Mouse (Mus musculus) frontal cortex, adult (tissue): ENCODE results near the gene Nbl1.
A peak's percentile ranks its signal among the peaks of the same experiment; 100 is the strongest.

Experiments
- ATAC-seq: cut with Nextera tagmentation; 2 replicates; pipeline ENCODE4 v1.9.2; 2017; ENCODE audit warnings: mild to moderate bottlenecking, moderate library complexity, mixed read lengths; ENCODE audit not compliant: low TSS enrichment

Gene Nbl1

DNA sequence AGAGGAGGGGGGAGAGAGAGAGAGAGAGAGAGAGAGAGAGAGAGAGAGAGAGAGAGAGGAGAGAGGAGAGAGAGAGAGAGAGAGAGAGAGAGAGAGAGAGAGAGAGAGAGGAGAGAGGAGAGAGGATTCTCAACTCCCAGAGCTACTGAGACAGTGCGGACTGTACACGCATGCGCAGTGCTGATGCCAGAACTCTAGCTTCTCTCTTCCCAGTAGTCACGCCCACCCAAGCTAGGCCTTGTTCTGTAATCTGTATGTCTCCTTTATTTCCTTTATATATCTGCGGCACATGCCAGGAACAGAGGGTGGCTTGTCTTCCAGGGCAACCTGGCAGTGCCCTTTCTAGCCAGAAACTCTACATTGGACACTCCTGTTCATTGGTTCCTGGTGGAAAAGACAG is 28.0 kb downstream of the Nbl1 start:
- no peak for ATAC-seq

- no peak for ATAC-seq
These were observed 33.2 kb downstream of the Nbl1 start for GRCm38 (mm10) chr4:139059569-139059968.

GRCm38 (mm10) chr4:139058029-139058428 is 34.8 kb downstream of the Nbl1 start:
- no peak for ATAC-seq

- no peak for ATAC-seq
These were observed 35.5 kb downstream of the Nbl1 start for GRCm38 (mm10) chr4:139057291-139057690.

- ATAC-seq, result no peak
These were observed 37.0 kb downstream of the Nbl1 start for GRCm38 (mm10) chr4:139055744-139056143.

DNA sequence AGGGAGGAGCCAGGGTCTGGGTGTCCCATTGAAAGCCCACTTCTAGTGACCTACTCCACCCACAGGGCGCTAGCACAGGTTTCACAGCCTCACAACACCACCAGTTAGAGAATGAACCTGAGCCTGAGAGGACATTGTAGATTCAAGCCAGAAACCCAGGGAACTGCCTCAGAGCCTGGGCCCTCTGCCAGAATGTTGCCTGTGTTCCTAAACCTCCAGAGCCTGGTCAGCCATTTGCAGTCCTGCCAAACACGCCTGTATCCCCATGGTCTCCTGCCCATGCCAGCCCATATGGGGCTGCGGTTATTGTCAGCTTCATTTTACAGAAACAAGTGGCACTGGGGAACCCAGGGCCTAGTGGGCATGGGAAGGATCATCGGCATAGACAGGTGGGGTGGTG is 37.5 kb downstream of the Nbl1 start:
- ATAC-seq, result no peak

GRCm38 (mm10) chr4:139054300-139054923 is 38.4 kb downstream of the Nbl1 start:
- peak; percentile 35; the same call in 1 of the 2 replicates for ATAC-seq

DNA sequence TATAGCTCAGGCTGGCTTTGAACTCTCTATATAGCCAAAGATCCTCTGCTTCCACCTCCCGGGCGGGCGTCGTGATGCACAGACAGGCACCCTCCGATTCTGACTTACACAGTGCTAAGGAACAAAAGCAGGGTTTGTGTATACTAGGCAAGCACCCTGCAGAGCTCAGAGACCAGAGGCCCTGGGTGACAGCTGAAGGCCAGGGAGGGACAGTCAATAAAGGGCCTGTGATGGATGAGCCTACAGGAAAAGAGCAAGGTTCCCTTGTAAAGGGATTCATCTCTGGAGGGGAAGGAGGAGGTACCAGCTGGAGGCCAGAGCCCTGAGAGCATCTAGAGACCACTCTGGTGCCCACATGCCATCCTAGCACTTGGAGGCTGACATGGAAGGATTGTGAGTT is 39.4 kb downstream of the Nbl1 start:
- ATAC-seq, result no peak

GRCm38 (mm10) chr4:139052796-139053195 is 40.0 kb downstream of the Nbl1 start:
- no peak for ATAC-seq

DNA sequence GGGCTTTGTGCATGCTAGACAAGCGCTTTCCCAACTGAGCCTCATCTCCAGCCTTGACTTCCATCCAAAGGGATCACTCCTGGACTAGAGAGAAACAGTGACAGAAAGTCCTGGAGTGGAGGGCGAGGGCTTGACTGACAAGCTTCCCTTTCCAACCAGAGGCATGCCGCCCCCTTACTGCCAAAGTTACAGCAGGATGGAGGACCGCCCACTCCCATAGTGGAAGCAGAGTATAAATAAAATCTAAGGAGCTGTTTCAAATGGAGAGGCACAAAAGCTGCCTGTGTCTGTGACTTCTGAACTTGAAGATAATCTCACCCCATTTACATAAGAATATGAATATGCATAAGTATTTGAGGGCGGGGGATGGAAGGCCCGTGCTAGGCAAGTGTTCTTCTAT is 44.3 kb downstream of the Nbl1 start:
- peak; percentile 45; the same call in 1 of the 2 replicates for ATAC-seq

DNA sequence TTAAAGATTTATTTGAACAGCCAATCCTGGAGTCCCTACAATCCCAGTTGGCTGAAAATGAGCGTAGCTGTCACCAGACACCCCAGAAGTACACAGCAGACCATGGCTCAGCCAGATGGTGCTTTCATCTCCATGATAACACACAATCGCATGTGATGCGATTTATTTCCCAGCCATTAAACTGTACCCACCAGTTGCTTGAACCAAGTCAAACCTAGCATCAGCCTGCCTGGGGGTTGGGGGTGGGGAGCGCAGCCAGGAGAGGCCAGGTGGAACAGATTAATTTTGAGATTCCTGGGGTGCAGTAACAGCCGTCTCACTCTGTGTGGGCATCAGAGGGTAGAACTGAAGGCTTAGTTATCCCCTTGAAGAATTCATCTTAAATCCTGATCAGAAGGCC is 46.4 kb downstream of the Nbl1 start:
- ATAC-seq, result no peak

- ATAC-seq, result no peak
These were observed 48.2 kb downstream of the Nbl1 start for GRCm38 (mm10) chr4:139044566-139044965.

GRCm38 (mm10) chr4:139043600-139043999 is 49.2 kb downstream of the Nbl1 start:
- ATAC-seq, result no peak

DNA sequence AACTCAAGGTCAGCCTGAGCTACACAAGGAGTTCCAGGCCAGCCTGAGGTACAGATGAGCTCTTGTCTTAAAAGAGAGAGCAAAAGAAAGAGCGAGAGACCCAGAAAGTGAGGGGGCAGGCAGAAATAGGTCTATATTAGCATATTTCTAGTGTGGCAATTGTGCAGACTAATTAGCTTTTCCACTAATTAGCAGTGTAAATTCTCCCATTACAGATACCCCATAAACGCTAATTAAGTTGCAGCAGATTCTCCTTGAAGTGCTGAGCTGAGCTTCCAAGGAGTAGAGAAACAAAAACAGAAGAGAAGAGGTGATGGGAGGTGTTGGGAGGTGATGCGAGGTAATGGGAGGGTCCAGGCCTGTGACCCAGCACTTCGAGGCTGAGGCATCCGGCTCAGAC is 50.2 kb downstream of the Nbl1 start:
- ATAC-seq, result no peak

DNA sequence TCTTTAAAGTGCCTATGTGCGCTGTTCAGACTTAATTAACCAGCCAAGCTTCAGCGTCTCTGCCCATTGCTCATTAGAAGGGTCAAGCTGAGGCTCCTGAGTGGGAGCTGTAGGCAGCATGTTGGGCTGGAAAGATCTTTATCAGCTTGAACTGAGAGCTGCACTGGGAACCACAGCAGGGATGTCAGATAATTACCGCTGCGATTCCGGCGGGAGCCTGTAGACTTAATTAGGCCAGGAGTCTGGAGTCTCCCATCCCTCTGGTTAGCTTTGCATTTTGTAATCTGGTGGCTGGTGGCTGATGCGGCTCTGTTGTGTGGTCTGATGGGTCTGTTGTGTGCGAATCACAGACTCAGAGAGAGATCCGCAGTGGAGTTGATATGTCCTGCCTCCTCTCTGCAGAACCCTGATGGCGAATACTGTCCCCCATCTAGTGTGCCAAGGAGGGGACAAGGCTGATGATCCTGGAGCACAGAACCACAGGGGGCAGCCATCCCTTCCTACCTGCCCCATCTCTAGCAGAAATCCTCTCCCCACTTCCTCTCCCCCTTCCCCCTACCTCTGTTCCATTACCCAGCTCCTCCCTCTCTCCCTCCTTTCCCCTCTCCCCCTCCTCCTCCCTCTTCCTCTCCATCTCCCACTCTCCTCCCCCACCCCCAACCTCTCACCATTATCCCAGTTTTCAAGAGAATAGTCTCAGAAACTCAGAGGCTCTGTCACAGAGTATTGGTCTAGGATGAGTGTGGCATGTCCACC is 52.5 kb downstream of the Nbl1 start:
- ATAC-seq, result no peak

- no peak for ATAC-seq
These were observed 54.8 kb downstream of the Nbl1 start for GRCm38 (mm10) chr4:139037795-139038607.

GRCm38 (mm10) chr4:139035799-139036198 is 57.0 kb downstream of the Nbl1 start:
- no peak for ATAC-seq

- no peak for ATAC-seq
These were observed 57.9 kb downstream of the Nbl1 start for GRCm38 (mm10) chr4:139034942-139035341.

DNA sequence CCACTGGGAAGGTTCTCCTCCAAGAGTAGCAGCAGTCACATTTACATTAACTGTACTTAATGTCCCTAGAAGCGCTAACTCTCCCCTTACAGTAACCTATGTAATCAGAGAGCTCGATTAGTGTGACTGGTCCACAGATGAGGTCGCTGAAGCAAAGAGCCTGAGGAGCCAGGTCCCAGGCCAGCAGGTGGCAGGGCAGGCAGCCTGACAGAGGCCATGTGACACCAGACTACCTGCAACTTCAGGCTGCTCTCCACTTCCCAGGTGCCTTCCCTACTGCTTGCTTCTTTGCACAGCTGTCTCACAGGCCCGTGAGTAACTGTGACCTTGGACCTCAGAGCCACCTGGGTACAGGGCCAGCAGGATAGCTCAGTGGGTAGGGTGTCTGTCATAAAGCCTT is 58.3 kb downstream of the Nbl1 start:
- ATAC-seq, result no peak

DNA sequence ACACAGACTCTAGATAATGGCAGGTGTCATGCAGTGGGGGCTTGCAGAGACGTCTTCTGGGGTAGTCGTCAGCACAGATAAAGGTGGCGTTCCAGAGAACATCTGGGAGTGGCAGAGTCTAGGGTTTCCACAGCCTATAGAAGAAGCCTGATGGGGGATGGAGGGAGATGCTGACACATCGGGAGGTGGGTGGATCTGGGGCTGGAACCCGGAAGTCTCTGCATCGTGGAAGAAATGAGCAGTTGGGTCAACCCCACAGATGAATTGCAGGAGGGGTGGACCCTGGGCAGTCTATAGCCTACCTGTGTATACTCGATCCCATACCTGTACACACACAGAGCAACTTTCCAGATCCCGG is 58.8 kb downstream of the Nbl1 start:
- ATAC-seq, result peak; percentile 38; the same call in 1 of the 2 replicates

DNA sequence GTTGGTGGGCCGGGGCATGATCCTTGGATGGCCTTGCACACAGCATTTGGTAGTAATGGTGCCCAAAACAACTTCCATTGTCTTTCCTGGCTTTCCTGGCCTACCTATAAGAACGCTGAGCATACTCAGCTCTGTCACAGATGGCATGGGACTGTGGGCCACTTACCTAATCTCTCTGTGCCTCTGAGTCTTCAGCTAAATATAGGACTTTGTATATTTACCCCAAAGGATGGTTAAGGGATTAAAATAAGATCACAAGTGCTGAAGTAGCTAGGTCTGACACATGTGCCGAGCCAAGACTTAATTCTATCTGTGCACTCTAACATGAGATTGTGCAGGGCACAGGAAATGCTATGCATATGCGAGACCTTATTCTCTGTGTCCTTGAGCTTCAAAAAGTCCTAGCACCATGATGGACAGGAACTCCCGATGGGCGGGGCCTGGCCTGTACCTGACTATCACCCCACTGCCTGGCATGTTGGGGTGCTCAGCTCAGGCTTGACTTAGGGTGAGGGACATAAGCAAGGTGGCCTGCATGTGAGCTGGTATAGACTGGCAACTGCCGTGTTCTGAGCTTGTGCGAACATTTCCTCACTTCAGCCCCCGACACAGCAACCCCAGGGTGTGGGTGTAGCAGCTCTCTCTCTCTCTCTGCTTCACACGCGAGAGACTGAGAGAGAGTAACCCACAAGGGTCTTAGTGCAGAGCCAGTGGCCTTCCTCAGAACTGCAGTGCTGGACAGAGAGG is 59.4 kb downstream of the Nbl1 start:
- ATAC-seq, result peak; percentile 72

DNA sequence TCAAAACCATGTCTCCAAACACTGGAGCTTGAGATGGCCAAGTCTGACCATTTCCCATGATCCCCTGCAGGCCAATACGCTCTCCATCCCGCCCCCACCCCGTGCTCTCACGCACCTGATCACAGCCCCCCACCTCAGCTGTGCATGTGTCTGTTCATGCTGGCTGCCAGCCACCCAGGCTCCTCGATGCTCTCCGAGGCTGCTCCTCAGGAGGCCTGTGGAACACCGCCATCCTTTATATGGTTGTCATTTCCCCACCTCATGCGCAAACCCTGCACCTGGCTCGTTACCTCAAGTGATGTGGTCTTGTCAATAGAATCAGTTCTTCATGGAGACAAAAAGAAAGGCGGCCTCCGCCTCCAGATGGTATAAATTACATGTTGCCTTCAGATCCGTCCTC is 60.3 kb downstream of the Nbl1 start:
- ATAC-seq, result no peak
